Mouse (Mus musculus) liver, embryonic 11.5 days (tissue): ENCODE measurements around the gene Vmn1r91. TPM values are rescaled to one million over a fixed set of nuclear protein-coding genes. Genes with fewer than 3 reads are reported as not detected.
"Not testable (repeated sequence)": the region's sequence is repeated elsewhere in the genome, so short reads cannot be mapped to it uniquely, and the experiment has no call there.

Experiments
- ATAC-seq: fragments of 200-750 bp; cut with Nextera tagmentation; replicated peaks from 2 replicates; pipeline ENCODE4 v1.8.0; 2017; ENCODE audit warnings: moderate number of reproducible peaks, mild to moderate bottlenecking, moderate TSS enrichment, moderate library complexity; ENCODE audit not compliant: low FRiP score
- DNase-seq: peaks from one replicate; pipeline ENCODE4 v3.0.0-alpha.2; 2017; ENCODE audit warnings: low spot score
- H3K27ac ChIP-seq: fragments of 300-500 bp; sonication (generic); 2 replicates; pipeline ENCODE4 v1.5.1; 2014; ENCODE audit warnings: mild to moderate bottlenecking, low read depth, low read length, control low read depth
- H3K27me3 ChIP-seq: fragments of 300-500 bp; sonication (generic); replicated peaks from 2 replicates; pipeline ENCODE4 v1.6.1; 2014; ENCODE audit warnings: low read length, mixed read lengths; ENCODE audit not compliant: control insufficient read depth, insufficient read depth
- H3K36me3 ChIP-seq: fragments of 300-500 bp; sonication (generic); 2 replicates; pipeline ENCODE4 v1.6.1; 2014; ENCODE audit warnings: mild to moderate bottlenecking, low read length, moderate library complexity, mixed read lengths; ENCODE audit not compliant: control insufficient read depth, insufficient read depth
- H3K4me1 ChIP-seq: fragments of 300-500 bp; sonication (generic); replicated peaks from 2 replicates; pipeline ENCODE4 v1.6.1; 2014; ENCODE audit warnings: low read length, mixed read lengths; ENCODE audit not compliant: control insufficient read depth, insufficient read depth
- H3K4me2 ChIP-seq: fragments of 300-500 bp; sonication (generic); 2 replicates; pipeline ENCODE4 v1.6.1; 2014; ENCODE audit warnings: mild to moderate bottlenecking, control low read depth, moderate library complexity
- H3K4me3 ChIP-seq: fragments of 300-500 bp; sonication (generic); 2 replicates; pipeline ENCODE4 v1.5.1; 2014; ENCODE audit warnings: low read depth, low read length, control low read depth
- H3K9ac ChIP-seq: fragments of 300-500 bp; sonication (generic); 2 replicates; pipeline ENCODE4 v1.6.1; 2014; ENCODE audit warnings: low read depth, low read length, control low read depth
- H3K9me3 ChIP-seq: fragments of 300-500 bp; sonication (generic); 2 replicates; pipeline ENCODE4 v1.6.1; 2016; ENCODE audit warnings: low read length, inconsistent platforms, mixed read lengths; ENCODE audit not compliant: control insufficient read depth
- WGBS: fragments of 180-500 bp; shearing (Covaris S2); extraction: QIAGEN DNeasy Blood & Tissue Kit; methylation state at CpG from one replicate; pipeline ENCODE4 v1.1.7; 2014; 5-methylcytosine and 5-hydroxymethylcytosine counted together
- polyA plus RNA-seq: library from polyadenylated mRNA; unstranded; fragments of >200 nt; fragmentation: Nextera tagmentation; extraction: Ambion mirVana; gene quantifications from 2 replicates; pipeline ENCODE4 v1.2.1, GENCODE M21; 2014

Vmn1r91 gene
- polyA plus RNA-seq, result not detected in 2 replicates

GRCm38 (mm10) chr7:20099380-20099779 lies at the start of gene Vmn1r91:
Vmn1r91 (plus strand) TSS chr7:20099680.
- not testable (repeated sequence) for H3K9me3 ChIP-seq, H3K9ac ChIP-seq, H3K4me1 ChIP-seq, H3K27ac ChIP-seq, H3K27me3 ChIP-seq, ATAC-seq, H3K4me3 ChIP-seq, DNase-seq, H3K4me2 ChIP-seq, H3K36me3 ChIP-seq
- WGBS, result 67% methylated on average over 5 of the region's 5 CpGs

GRCm38 (mm10) chr7:20064100-20064499 lies 35.4 kb upstream of the Vmn1r91 start:
- H3K27me3 ChIP-seq, H3K4me3 ChIP-seq, DNase-seq, H3K36me3 ChIP-seq, H3K9ac ChIP-seq, H3K4me1 ChIP-seq, H3K27ac ChIP-seq, H3K4me2 ChIP-seq, H3K9me3 ChIP-seq, ATAC-seq: not testable (repeated sequence)
- 58% methylated on average over 4 of the region's 4 CpGs for WGBS

DNA sequence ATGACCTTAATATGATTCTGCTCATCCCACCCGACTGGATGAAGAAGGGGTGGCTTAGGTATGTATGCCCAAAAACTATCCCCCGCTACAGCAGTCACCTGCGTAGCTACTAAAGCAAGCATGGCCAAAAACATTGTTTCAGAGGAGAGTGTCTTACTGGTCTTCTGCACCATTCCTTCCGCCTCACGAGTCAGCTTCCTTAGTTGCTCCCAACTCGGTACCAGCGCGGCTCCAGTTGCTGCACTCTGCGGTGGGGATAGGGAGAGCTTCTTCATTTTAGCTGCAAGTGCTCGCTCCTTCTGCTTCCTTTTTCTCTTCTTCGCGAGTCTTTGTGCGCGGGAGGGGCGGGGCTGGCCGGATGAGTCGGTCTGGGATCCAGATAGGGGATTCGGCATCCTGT lies 21.4 kb upstream of the Vmn1r91 start:
- not testable (repeated sequence) for H3K9ac ChIP-seq, H3K4me3 ChIP-seq, ATAC-seq, H3K36me3 ChIP-seq, H3K27ac ChIP-seq, DNase-seq, H3K4me1 ChIP-seq, H3K27me3 ChIP-seq, H3K4me2 ChIP-seq, H3K9me3 ChIP-seq
- WGBS, result 61% methylated on average over 18 of the region's 18 CpGs

DNA sequence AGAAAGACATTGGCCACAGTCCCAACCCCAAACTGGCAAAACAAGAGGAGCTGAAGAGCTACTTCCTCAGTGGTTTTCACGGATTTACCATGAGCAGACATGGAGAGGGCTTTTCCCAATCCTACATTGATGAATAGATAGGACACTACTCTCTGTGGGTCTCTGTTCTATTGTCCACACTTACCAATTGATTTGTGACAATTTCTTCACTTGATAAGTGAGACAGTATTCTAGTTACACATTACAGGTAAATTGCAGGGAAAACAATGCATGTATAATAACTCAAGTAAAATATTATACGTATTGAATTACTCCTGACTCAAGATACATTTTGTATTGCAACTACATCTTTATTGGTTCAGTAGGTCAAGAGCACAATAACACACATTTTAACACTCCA lies 23.0 kb downstream of the Vmn1r91 start, which contains the start of gene Gm16442:
TSS of gene Gm16442 (minus strand) at position 101 of the 400 bp plus-strand sequence.
- no CpG with 5 or more reads among the region's 2 CpGs for whole genome bisulfite sequencing

GRCm38 (mm10) chr7:20138988-20139387 lies 39.5 kb downstream of the Vmn1r91 start, which contains the start of gene Vmn1r93:
Vmn1r93 (minus strand) TSS chr7:20139088.
- H3K4me2 ChIP-seq, H3K4me1 ChIP-seq, H3K27me3 ChIP-seq, H3K36me3 ChIP-seq, H3K27ac ChIP-seq, H3K9me3 ChIP-seq, DNase-seq, ATAC-seq, H3K4me3 ChIP-seq, H3K9ac ChIP-seq: not testable (repeated sequence)
- no CpG with 5 or more reads among the region's 5 CpGs for WGBS

More for the DNA sequence above, 23.0 kb downstream of the Vmn1r91 start, which contains the start of gene Gm16442:
- not testable (repeated sequence) for H3K36me3 ChIP-seq, H3K9ac ChIP-seq, DNase-seq, H3K27me3 ChIP-seq, H3K4me1 ChIP-seq, H3K4me3 ChIP-seq, ATAC-seq, H3K4me2 ChIP-seq, H3K9me3 ChIP-seq, H3K27ac ChIP-seq

Other genes starting within 250 kb of the Vmn1r91 start
- gene Gm19345, start 247.7 kb upstream of the Vmn1r91 start, polyA plus RNA-seq, result not detected in 2 replicates
- not detected in 2 replicates for gene Ceacam16, start 238.4 kb upstream of the Vmn1r91 start, polyA plus RNA-seq
- gene Ceacam19, start 211.7 kb upstream of the Vmn1r91 start, polyA plus RNA-seq, result not detected in 2 replicates
- 5.1 and 6.1 TPM in 2 replicates for gene Pvr, start 178.5 kb upstream of the Vmn1r91 start, polyA plus RNA-seq
- gene Igsf23, start 148.9 kb upstream of the Vmn1r91 start, polyA plus RNA-seq, result 0.59 and 0.73 TPM in 2 replicates
- gene Ceacam20, start 134.3 kb upstream of the Vmn1r91 start, polyA plus RNA-seq, result not detected in 2 replicates
- gene Nlrp9b, start 108.2 kb upstream of the Vmn1r91 start, polyA plus RNA-seq, result not detected in 2 replicates
- not detected in 2 replicates for gene Gm16442, start 22.9 kb downstream of the Vmn1r91 start, polyA plus RNA-seq
- gene Vmn1r93, start 39.4 kb downstream of the Vmn1r91 start, polyA plus RNA-seq, result not detected in 2 replicates
- not detected in 2 replicates for gene Vmn1r94, start 68.7 kb downstream of the Vmn1r91 start, polyA plus RNA-seq
- not detected in 2 replicates for gene Vmn1r95, start 94.0 kb downstream of the Vmn1r91 start, polyA plus RNA-seq
- not detected in 2 replicates for gene Gm6164, start 105.9 kb downstream of the Vmn1r91 start, polyA plus RNA-seq
- gene Gm4498, start 134.1 kb downstream of the Vmn1r91 start, polyA plus RNA-seq, result not detected in 2 replicates
- not detected in 2 replicates for gene Gm5890, start 163.2 kb downstream of the Vmn1r91 start, polyA plus RNA-seq
- not detected in 2 replicates for gene Gm4133, start 234.4 kb downstream of the Vmn1r91 start, polyA plus RNA-seq